Mouse (Mus musculus): ENCODE measurements around the gene Rnf168. TPM values are rescaled to one million over a fixed set of nuclear protein-coding genes. Genes with fewer than 3 reads are reported as not detected.
A peak's percentile ranks its signal among the peaks of the same experiment; 100 is the strongest.
"Not testable (repeated sequence)": the region's sequence is repeated elsewhere in the genome, so short reads cannot be mapped to it uniquely, and the experiment has no call there.

Gene Rnf168
- total RNA-seq (2021), result 10 to 100 TPM; 20.6 to 21.3 TPM
- long read RNA-seq, experiment 1, transcript Rnf168-201 (6 exons, 3,932 nt), result major isoform, 11 of 14 reads
- long read RNA-seq, experiment 1, partial matches to known transcripts, result 1 of 14 reads
- long read RNA-seq, experiment 1, other reads (novel, unspliced or antisense), result 2 of 14 reads
- long read RNA-seq, experiment 2, result 0 reads

DNA sequence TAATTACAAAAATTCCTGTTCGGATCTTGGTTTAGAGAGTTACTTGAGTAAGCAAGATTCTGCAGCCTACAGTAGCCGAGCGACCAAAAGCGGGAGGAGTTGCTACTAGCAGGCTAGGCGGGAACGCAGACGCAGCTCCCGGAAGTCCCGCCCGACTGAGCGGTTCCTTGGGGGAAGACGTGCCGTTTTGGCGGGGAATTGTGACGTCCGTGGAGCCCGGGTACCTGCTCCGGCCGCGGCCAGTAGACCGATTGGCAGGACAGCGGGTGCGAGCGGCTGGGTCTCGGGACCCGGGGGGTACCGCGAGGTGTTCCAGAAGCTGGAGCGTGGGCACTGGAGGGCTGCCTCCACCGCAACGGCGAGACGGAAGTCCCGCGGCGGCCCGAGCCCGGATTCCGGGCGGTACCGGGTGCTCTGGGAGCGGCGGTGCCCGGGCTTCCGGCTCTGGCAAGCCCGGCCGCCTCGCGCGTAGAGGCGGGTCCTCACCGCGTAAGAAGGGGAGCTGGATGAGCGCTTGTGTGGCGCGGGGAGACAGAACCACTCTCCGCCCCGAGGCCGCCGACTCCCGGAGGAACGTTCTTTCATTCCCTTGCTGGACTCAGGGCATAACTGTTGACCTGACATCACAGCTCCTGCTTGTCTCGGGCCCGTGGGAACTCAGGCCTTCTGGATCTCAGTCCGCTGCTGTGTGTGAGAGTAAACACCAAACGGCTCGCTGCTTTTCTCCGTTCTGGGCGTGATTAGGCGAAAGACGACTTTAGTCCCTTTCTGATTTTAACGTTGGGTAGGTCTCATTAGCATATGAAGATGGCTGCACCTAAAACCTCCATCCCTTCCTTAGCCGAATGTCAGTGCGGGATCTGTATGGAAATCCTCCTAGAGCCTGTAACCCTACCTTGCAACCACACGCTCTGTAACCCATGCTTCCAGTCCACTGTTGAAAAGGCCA, at the start of gene Rnf168:
Gene Rnf168, plus strand, starts transcription at position 152 of the 949 bp plus-strand sequence.
- DNase-seq, result peak; percentile 95

DNA sequence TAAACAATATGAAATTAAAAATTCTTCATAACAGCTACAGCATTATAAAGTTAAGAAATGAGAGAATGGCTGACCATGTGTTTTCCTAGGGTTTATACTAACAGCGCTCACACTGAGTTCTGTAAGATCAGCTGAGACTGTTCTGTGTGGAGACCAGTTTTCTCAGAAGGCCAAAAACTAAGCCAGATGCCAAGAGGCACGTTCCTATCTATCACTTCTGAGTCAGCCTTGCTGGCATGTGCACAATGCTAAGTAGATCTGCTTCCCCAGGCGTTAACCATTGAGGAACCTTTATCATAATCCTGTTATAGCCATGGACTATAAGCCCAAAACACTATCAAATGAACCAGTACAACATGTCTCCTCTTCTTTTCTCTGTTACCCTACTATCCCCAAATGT, 45.2 kb upstream of the Rnf168 start:
- DNase-seq, result peak; percentile 64

DNA sequence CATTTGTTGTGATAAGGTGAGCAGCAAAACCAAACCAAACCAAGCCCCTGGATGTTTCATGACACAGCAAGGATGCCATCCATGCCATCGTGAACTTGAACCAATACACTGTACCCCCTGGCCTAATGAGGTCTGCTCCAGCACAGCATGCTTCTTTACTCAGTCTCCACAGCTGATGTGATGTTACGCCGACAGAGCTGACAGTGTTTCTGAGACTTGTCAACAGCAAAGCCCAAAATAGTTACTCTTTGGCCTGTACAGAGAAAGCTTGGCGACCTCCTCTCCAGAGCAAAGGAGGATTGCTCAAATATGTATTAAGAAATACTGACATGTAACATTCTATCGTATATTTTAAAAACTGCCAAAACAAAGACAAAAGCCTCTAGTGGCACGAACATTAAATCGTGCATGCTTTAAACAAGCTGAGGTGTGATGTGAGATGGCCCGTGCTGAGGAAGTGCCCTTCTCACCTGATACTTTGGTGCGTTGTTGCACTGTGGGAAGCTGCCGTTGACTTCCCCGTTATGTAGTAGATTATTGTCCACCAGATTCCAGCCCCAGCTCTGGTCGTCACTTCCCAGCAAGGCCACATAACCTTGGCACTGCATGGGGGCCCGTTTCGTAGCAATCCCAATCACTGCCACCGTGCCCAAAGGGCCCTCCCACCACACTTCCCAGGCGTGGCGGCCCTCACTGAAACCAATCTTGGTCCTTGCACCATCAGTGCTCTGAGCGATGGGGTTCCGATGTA, 39.2 kb upstream of the Rnf168 start:
- DNase-seq, result peak; percentile 33

DNA sequence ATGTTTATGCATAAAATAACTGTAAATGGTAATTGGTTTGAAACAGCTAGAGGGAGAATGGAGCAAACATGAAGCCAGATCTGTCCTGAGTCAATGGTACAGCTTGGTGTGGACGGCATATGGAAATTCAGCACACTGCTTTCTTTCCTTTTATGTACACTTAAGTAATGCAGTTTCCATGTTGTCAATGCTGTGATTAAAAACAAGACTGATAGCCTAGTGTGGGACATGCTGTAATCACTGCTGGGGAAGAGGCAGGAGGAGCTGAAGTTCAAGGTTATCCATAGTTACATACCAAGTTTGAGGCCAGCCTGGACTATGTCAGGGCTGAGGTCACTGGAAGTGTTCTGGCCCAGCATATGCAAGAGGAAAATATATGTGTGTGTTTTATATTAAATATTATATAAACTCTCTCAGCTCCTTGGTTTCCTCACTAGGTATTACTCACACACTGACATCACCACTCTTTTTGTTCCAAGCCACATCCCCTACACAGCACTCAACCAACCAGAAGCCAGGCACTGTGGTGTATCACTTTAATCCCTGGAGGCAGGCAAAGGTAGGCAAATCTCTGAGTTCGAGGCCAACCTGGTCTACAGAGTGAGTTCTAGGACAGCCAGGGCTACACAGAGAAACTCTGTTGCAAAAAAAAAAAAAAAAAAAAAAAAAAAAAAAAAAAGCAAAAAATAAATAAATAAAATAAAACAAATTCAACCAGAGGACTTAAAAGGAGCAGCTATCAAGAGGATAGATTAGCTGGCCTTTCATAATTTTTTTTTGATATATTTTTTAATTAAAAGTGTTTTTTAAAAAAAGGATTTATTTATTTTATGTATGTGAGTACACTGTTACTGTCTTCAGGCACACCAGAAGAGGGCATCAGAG, 37.6 kb upstream of the Rnf168 start:
- no peak for DNase-seq

DNA sequence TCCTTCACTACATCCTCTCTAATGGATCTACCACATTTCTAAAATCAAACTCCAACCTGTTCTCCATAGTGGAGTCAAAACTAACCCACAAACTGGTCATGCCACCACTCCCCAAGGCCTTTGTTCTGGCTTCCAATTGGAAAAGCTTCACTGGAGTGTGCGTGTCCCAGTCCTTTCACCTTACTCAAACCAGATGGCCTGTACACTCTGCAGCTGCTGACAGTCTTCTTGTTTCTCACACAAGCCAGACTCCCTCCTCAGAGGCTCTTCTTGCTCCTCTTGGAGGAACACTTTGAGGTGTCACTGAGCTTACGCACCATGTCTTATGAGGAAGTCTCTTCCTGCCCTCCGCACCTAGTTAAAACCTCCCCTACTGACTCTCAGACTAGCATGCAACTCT, 33.4 kb upstream of the Rnf168 start:
- DNase-seq, result no peak

DNA sequence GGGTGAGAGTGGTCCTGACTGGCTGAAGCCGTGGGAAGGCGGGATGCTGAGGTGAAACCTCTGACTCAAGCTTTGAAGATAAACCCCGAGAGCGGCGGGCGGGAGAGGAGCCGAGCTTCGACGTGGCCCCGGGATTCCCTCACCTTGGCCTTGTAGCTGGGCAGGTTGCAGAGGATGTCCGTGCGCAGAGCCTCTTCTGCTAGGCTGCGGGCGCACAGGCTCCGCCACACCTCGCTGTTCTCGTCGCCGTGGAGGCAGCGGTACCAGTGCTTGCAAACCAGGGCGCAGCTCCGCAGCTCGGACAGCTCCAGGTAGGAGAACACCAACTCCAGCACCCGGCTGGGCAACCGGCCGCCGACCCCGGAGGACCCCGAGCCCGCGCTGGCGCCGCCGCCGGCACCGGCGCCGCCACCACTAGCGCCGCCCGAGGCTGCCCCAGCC, 30.9 kb upstream of the Rnf168 start:
- peak; percentile 63 for DNase-seq

DNA sequence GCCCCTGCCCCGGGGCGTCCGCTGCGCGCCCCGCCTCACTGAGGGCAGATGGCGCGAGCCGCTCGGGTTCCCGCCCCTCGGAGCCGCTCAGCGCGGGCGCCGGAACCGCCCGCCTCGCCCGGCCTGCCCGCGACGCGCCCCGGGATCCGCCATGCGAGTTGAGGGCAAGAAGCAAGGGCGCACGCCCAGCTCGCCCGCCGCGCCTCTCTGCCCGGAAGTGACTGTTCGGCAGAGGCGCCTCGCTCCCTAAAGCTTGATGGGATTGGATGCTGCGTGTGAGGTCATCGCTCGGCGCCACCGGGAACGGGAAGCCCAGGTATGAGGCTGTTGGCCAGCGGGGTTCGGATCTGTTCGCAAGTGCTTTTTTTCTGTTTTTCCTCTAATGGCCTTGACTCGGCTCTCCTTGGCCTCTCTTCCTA, 30.3 kb upstream of the Rnf168 start, which contains the start of the genes Fbxo45 and Wdr53:
Gene Fbxo45, minus strand, starts transcription at position 207 of the 419 bp plus-strand sequence.
Gene Wdr53, plus strand, starts transcription at position 276 of the 419 bp plus-strand sequence.
- peak; percentile 98 for DNase-seq

DNA sequence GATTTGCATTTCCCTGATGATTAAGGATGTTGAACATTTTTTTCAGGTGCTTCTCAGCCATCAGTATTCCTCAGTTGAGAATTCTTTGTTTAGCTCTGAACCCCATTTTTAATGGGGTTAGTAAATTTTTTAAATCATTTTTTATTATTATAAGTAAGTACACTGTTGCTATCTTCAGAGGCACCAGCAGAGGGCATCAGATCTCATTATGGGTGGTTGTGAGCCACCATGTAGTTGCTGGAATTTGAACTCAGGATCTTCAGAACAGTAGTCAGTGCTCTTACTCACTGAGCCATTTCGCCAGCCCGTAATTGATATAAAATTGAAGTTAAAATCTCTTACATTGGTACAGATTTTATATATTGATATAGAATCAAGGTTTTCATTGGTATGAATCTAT, 13.0 kb upstream of the Rnf168 start:
- DNase-seq, result peak; percentile 31

DNA sequence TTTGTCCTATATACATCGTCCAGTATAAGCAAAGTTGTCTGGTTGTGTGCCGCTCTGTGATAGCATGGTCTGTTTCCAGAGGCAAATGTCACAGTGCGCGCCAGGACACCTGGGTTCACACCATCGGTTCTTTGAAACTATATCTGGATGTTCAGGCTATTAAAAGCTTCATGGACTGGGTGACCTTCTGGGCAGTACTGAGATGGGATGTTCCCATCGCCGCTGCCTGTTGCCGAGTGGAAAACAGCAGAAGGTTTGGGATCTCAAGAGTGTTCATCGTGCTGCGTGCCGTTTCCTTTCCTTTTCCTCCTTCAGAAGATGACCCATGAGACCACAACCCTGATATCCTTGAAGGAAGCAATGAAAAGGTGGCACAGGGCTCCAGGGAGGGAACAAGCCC, 6.0 kb upstream of the Rnf168 start, which contains the start of gene Smco1:
Gene Smco1, plus strand, starts transcription at position 178 of the 400 bp plus-strand sequence.
- no peak for DNase-seq

DNA sequence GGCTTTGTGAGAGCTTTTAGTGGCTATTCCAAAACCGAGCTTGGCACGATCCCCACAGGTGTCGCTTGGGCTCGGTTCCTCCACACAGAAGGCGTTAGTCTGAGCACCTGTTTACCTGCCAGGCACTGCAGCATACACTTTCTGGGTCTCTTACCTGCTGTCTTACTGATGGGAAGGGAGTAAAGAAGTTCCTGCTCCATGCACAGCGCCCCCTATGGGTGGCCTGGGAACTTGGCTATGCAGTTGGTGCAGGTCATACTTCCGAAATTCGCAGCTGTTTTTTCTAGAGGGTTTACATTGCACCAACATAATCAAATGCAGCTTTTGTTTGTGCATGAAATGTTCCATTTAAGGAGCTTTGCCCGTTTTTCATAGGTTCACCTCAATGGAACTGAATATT, 3.9 kb upstream of the Rnf168 start:
- peak; percentile 10 for DNase-seq

DNA sequence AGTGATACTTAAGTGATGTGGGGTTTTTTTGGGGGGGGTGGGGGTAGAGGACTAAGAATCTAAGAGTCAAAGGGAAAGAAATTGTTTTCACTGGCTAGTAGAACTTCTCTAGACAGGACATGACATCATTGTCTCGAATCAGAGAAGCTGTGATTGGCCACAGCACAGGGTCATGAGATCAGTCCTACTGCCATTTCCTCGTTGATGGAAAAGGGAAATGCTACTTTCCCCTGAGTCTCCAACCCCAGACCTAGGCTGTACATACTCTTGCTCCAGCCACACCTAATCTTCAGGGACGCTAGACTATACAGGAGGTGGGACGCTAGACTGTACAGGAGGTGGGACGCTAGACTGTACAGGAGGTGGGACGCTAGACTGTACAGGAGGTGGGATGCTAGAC, 2.2 kb upstream of the Rnf168 start:
- DNase-seq, result no peak

DNA sequence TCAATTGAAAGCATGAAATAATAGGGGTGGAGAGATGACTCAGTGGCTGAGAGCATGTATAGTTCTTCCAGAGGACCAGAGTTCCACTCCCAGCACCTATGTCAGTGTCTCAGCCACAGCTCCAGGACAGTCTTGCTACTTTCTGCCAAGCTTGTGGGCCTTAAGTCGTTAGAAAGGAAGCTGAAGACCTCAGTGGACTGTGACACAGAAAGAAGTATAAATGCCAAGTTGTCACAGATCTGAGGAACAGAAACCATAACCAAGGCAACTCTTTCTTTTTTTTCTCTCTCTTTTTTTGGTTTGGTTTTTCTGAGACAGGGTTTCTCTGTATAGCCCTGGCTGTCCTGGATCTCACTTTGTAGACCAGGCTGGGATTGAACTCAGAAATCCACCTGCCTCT, 1.4 kb upstream of the Rnf168 start:
- no peak for DNase-seq

DNA sequence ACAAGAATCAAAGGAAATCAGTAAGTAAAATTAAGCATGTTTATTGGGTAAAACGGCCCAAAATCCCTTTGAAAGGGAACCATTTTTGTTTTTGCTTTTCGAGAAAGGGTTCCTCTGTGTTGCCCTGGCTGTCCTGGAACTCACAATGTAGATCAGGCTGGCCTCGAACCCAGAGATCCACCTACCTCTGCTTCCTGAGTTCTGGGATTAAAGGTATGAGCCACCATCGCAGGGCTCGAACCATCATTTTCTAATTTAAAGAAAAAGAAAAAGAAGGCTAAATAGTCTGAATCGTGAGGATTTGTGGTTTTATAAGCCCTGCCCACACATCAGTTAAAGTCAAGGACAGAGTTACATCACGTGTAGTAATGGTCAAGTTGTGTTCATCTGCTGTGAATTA, 1.1 kb downstream of the Rnf168 start:
- no peak for DNase-seq

DNA sequence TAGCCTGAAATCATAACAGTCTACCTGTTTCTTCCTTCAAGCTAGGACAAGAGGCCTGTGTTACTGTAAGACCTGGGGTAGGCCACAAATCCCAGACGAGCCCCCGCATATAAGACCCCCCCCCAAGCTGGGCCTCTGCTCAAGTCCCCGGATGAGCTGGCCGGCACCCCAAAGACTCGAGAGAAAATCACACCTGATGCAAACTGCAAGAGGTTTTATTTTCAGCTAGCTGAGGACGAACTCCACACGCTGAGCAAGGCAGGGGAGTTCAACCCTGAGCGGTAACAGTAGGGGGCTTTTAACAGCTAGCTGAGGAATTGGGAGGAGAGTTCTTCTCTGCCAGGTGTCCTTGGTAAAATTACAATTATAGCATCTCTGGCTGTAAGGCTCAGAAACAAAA, 3.0 kb downstream of the Rnf168 start:
- DNase-seq, result no peak

DNA sequence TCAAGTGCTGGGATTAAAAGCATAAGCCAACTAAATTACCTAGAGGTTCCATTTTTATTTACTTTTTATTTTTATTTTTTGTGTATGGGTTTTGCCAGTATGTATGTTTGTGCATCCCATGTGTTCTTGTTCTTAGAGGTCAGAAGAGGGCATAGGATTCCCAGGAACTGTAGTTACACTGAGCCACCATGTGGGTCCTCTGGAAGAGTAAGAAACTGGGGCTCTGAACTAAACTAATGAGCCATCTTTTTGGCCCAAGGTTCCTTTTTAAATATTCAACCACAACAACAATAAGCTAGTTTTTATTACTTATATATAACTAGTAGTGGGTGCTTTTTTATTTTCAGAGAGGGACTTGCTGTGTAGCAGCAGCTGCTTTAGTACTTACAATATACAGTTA, 5.3 kb downstream of the Rnf168 start:
- no peak for DNase-seq

DNA sequence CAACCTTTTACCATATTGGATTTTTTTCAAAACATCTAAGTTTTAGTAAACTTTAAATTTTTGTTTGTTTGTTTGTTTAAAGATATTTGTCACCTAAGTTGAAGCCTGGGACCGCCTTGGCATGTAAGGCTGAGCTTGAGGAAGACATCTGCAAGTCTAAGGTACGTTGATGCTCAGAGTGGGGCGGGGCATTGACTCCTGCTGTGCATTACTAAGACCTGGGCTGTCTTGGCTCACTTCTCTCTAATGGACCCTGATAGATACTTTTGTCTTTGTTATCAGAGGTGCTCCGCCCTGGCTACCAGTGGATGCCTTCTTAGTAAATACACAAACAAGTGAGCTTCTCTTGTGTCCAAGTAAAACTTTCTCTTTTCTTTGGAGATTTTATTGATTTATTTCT, 14.6 kb downstream of the Rnf168 start:
- DNase-seq, result no peak

DNA sequence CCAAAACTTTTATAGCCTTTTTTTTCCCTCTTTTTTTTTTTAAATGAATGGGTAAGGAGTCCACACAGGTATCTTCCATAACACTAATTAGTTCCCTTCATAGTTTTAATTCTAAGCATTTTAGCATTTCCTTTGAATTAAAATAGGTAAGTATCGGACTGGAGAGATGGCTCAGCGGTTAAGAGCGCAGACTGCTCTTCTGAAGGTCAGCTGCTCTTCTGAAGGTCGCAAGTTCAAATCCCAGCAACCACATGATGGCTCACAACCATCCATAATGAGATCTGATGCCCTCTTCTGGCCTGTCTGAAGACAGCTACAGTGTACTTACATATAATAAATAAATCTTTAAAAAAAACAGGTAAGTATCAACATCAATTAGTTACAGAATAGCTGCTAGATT, 22.4 kb downstream of the Rnf168 start:
- not testable (repeated sequence) for DNase-seq

DNA sequence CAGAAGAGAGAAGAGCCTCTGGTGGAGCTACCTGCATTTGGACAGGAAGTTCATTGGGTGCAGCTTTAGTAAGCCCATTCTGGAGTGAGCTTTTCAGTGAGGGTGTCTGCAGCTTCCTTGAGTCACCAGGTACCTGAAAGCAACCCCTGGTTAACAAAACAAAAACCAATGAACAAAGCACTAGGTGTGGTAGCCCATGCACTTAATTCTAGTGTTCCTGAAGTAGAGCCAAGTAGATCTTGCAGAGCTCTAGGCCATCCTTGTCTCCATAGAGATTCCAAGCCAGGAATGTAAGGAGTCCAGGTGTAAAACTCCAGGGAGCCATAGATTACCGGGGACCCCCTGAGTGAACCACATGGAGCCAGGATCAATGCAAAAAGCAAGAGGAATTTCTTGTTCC, 25.8 kb downstream of the Rnf168 start:
- DNase-seq, result no peak

DNA sequence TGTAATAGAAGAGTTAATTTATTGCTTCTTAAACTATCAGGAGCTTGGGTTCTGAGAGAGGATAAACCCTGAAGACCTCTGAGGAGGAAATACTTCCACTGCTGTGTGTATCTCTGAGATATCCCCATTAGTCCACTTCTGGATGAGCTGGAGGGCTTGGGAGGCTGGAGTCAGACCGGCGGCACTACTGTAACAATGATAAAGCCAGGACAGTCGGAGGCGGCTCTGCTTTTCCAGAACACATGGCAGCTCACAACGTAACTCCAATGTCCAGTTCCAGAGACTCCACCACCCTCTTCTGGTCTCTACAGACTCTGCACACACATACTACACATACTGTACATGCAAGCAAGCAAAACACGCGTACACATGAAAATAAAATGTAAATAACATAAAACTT, 26.6 kb downstream of the Rnf168 start:
- no peak for DNase-seq

DNA sequence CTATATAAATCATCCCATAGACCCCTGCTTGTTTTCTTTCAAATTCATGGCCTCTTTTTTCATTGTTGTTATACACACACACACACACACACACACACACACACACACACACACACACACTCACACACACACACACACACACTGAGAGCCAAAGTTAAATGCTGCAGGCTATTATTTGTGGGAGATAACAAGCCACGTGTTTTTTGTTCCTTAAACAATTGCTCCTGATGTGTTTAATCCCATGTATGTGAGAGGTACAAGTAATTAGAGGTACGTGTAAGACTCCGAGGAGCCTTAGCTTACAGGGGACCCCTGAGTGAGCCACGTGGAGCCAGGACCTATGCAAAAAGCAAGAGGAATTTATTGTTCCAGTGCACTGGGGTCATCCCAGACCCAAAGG, 34.7 kb downstream of the Rnf168 start:
- no peak for DNase-seq

DNA sequence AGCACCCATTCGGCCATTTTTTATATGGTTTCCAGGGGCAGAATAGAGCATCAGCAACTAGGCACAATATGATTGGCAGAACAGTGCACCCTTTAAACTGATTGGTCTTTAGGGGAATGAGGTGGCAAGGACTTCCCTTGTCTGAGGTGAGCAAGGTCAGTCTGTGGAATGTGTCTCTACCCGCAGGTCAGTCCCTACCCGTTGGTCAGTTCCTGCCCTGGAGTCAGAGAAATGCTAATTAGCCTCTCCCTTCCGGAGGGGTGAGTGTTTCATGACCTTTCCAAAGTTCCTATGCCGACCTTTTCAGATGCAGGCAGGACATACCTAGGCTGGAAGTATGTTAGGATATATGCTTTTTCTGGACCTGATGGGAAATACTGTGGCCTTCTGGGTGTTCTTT, 35.1 kb downstream of the Rnf168 start:
- DNase-seq, result no peak

DNA sequence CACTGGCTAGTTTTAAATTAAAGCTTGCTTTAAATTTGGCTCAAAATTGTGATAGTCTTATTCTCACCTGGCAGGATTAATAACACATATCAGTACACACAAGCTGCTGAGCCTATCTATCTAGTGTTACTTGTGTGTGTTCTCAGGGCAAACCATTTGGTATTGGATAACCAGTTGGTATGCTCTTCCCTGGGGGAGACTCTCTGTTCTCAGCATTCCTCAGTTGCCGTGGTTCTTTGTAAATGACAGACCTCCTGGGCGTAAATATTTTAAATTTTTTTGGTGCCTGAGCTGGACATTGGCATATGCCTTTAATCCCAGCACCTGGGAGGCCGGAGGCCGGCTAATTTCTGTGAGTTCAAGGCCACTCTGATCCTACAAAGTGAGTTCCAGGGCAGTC, 35.6 kb downstream of the Rnf168 start:
- DNase-seq, result no peak

Data from adrenal gland, postnatal 10 days (tissue).